Mouse (Mus musculus) hindbrain, embryonic 13.5 days (tissue): ENCODE data around the gene Kcna5. TPM values are rescaled to one million over a fixed set of nuclear protein-coding genes. Genes with fewer than 3 reads are reported as not detected.
A peak's percentile ranks its signal among the peaks of the same experiment; 100 is the strongest.

Experiments used
- ATAC-seq: fragments of 200-750 bp; cut with Nextera tagmentation; 2 replicates; pipeline ENCODE4 v1.8.0; 2017; ENCODE audit warnings: moderate TSS enrichment; ENCODE audit not compliant: low FRiP score
- H3K27ac ChIP-seq: fragments of 300-500 bp; sonication (generic); 2 replicates; pipeline ENCODE4 v1.5.1; 2015; ENCODE audit warnings: inconsistent platforms, mild to moderate bottlenecking, moderate library complexity
- H3K27me3 ChIP-seq: fragments of 300-500 bp; sonication (generic); 2 replicates; pipeline ENCODE4 v1.6.1; 2015; ENCODE audit warnings: mild to moderate bottlenecking, inconsistent platforms
- H3K36me3 ChIP-seq: fragments of 300-500 bp; sonication (generic); 2 replicates; pipeline ENCODE4 v1.6.1; 2015; ENCODE audit warnings: mild to moderate bottlenecking, inconsistent platforms
- H3K4me1 ChIP-seq: fragments of 300-500 bp; sonication (generic); replicated peaks from 2 replicates; pipeline ENCODE4 v1.6.1; 2015; ENCODE audit warnings: inconsistent platforms
- H3K4me2 ChIP-seq: fragments of 300-500 bp; sonication (generic); 2 replicates; pipeline ENCODE4 v1.6.1; 2015; ENCODE audit warnings: inconsistent platforms, mild to moderate bottlenecking, moderate library complexity
- H3K4me3 ChIP-seq: fragments of 300-500 bp; sonication (generic); 2 replicates; pipeline ENCODE4 v1.5.1; 2015; ENCODE audit warnings: mild to moderate bottlenecking, inconsistent platforms
- H3K9ac ChIP-seq: fragments of 300-500 bp; sonication (generic); 2 replicates; pipeline ENCODE4 v1.6.1; 2015; ENCODE audit warnings: mild to moderate bottlenecking, inconsistent platforms
- H3K9me3 ChIP-seq: fragments of 300-500 bp; sonication (generic); 2 replicates; pipeline ENCODE4 v1.6.1; 2016; ENCODE audit warnings: inconsistent platforms
- WGBS: fragments of 180-500 bp; shearing (Covaris S2); methylation state at CpG from one replicate; pipeline ENCODE4 v1.1.7; 2015; 5-methylcytosine and 5-hydroxymethylcytosine counted together
- polyA plus RNA-seq: library from polyadenylated mRNA; unstranded; fragments of >200 nt; fragmentation: Nextera tagmentation; extraction: Ambion mirVana; gene quantifications from 2 replicates; pipeline ENCODE4 v1.2.1, GENCODE M21; 2015

The Kcna5 gene
- polyA plus RNA-seq, 1 experiment from 2014 or later: 2.2 TPM

GRCm38 (mm10) chr6:126497173-126497839, 37.9 kb downstream of the Kcna5 start:
- Histone ChIP-seq H3K4me2 (no peak overlapping the region), H3K27ac (no peak overlapping the region), H3K4me1 (peaks cover 12% of the 10 kb centered on the region; the same call in 1 of the 2 replicates), H3K27me3 (0 out of 2 replicates have a peak, but pooled peaks cover 7% of the 10 kb centered on the region), H3K9ac (no peak overlapping the region), H3K4me3 (no peak overlapping the region), H3K9me3 (peaks cover 3% of the 10 kb centered on the region; the same call in 1 of the 2 replicates), H3K36me3 (no peaks in the 10 kb centered on the region)
- 41% methylated on average over 6 of the region's 6 CpGs for WGBS
- 0 out of 2 replicates have a peak, but pooled peaks have one; percentile 18 for ATAC-seq

DNA sequence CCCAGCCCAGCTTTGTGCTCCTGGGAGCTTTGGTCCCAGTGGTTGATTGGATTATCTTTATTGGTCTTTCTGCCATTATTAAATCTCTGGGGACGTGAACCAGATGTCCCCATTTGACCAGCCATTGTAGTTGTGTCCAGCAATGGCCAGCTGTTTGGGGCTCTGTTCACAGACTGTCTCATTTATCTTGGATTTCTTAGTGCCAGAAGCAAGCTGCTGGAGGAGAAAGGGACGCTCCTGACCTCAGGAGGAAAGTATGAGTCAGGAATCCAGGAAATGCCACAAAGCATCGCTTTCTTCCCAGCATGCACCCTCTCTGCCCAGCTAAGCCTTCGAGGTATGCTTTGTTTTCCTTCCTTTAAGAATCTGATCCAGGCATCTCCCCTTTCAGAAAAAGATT, 48.1 kb downstream of the Kcna5 start:
- no peak overlapping the region for H3K9ac ChIP-seq
- no peak overlapping the region for H3K4me2 ChIP-seq
- no peaks in the 10 kb centered on the region for H3K9me3 ChIP-seq
- no peak overlapping the region for H3K27ac ChIP-seq
- H3K4me1 ChIP-seq: no peaks in the 10 kb centered on the region; the same call in 1 of the 2 replicates
- no peaks in the 10 kb centered on the region for H3K27me3 ChIP-seq
- H3K36me3 ChIP-seq: no peaks in the 10 kb centered on the region
- no peak overlapping the region for H3K4me3 ChIP-seq
- 57% methylated on average over 4 of the region's 4 CpGs for WGBS
- no peak for ATAC-seq

DNA sequence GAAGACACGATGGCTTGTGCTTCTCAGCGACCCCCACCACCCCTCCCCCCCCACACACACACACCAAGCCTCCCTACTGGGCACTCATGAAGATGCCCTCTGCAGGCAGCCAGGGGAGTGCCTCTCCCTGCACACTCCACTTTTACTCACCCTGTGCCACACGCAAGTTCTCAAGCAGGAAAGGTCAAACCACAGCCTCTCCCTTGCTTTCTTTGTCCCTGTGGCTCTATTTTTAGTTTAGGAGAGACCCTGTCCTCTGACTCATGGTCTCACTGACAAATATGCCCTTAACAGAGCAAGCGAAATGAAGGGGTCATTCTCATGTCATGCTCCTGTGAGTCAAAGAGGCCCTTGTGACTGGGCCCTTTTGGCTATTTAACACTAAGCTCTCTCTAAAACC, 50.3 kb downstream of the Kcna5 start:
- ATAC-seq: no peak
- H3K27ac ChIP-seq: no peak overlapping the region
- no peaks in the 10 kb centered on the region for H3K9me3 ChIP-seq
- no peak overlapping the region for H3K4me3 ChIP-seq
- H3K27me3 ChIP-seq: no peaks in the 10 kb centered on the region
- no peaks in the 10 kb centered on the region; the same call in 1 of the 2 replicates for H3K4me1 ChIP-seq
- H3K9ac ChIP-seq: no peak overlapping the region
- WGBS: 54% methylated on average over 4 of the region's 4 CpGs
- no peaks in the 10 kb centered on the region for H3K36me3 ChIP-seq
- no peak overlapping the region for H3K4me2 ChIP-seq

- no peak overlapping the region for H3K4me3 ChIP-seq
- ATAC-seq: no peak
- no peaks in the 10 kb centered on the region for H3K27me3 ChIP-seq
- no peaks in the 10 kb centered on the region for H3K9me3 ChIP-seq
- no peak overlapping the region for H3K27ac ChIP-seq
- H3K36me3 ChIP-seq: no peaks in the 10 kb centered on the region
- H3K4me1 ChIP-seq: no peaks in the 10 kb centered on the region; the same call in 1 of the 2 replicates
- H3K9ac ChIP-seq: no peak overlapping the region
- no peak overlapping the region for H3K4me2 ChIP-seq
- 70% methylated on average over 11 of the region's 11 CpGs for WGBS
These were observed 51.8 kb downstream of the Kcna5 start for GRCm38 (mm10) chr6:126483264-126483867.

Other genes starting within 250 kb of the Kcna5 start
- gene Kcna1, start 111.0 kb upstream of the Kcna5 start, polyA plus RNA-seq: 2.9 and 3.2 TPM in 2 replicates
- gene Kcna6, start 205.3 kb upstream of the Kcna5 start, polyA plus RNA-seq: 9.7 and 10.2 TPM in 2 replicates